Mouse (Mus musculus): ENCODE measurements around the gene Hdgfl3.

DNA sequence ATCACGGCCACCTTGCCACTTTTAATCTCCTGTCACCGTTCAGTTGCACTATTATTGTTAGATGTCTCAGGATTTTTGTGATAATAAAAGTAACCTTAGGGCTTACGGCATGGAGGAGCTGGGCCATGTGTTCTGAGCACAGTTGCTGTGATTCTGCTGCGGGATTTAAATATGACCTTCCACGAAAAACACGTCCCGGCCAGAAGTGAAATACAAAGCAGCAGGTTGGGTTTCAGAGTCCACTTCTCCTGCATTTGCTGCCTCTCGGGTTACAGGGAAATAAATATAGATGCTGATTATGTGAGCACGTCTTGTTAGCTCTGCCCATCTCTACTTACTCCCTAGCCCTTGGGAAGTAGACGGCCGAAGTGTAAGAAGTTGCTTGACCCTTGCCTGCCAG, 89.5 kb downstream of the Hdgfl3 start:
- no peak for TF ChIP-seq HCFC1 (IDR thresholded peaks at IDR 0.05; ENCODE audit: borderline replicate concordance, insufficient read depth, low read length)
- no peak for TF ChIP-seq MAFK (IDR thresholded peaks at IDR 0.05; ENCODE audit: insufficient read depth, low read depth, low read length)
- TF ChIP-seq CHD2 (IDR thresholded peaks at IDR 0.05; ENCODE audit: low read depth, low read length) = no peak
- no peak for TF ChIP-seq ZC3H11A (IDR thresholded peaks at IDR 0.05; ENCODE audit: borderline replicate concordance, low read depth, low read length)
- TF ChIP-seq ZNF384 (IDR thresholded peaks at IDR 0.05; ENCODE audit: low read depth, low read length) = no peak
